Mouse (Mus musculus): ENCODE measurements around the gene Zfp943.
A peak's percentile ranks its signal among the peaks of the same experiment; 100 is the strongest.
"Not testable (repeated sequence)": the region's sequence is repeated elsewhere in the genome, so short reads cannot be mapped to it uniquely, and the experiment has no call there.

GRCm38 (mm10) chr17:21962107-21962907 lies at the start of gene Zfp943, which contains the start of gene Zfp942:
- not testable (repeated sequence) for TF ChIP-seq EP300 (IDR thresholded peaks at IDR 0.05; ENCODE audit: low read depth in 1 of 2, low read length in 2 of 2); CTCF (IDR thresholded peaks at IDR 0.05 in 2 of 3, conservative IDR thresholded peaks at IDR 0.05 in 1 of 3; ENCODE audit: control insufficient read depth in 1 of 3, insufficient read depth in 1 of 3, low read depth in 2 of 3, low read length in 3 of 3, poor library complexity in 1 of 3, severe bottlenecking in 1 of 3); ZKSCAN1 (IDR thresholded peaks at IDR 0.05; ENCODE audit: low read depth, low read length)
- TF ChIP-seq USF1 (IDR thresholded peaks at IDR 0.05; ENCODE audit: low read depth, low read length) (peak; percentile 54), HCFC1 (IDR thresholded peaks at IDR 0.05; ENCODE audit: low read depth, low read length) (peak; percentile 60)
